9 mouse cellular contexts compared by ENCODE assay signal in genomic region chr13:44913560-44913959, GRCm38 (mm10).
DNase-seq lines count a peak whose midpoint lies in the region; ATAC-seq and TF ChIP-seq lines count a peak whose summit lies in the region.
"Had no signal": no experiment of that assay in that cellular context is flagged by ENCODE, and none has a peak within 500 bp of the region (broad histone marks: within the 10 kb centered on the region; RNA-seq: fewer than 3 reads in every experiment).

No protein-coding gene starts in this region.

- WGBS in cerebellum, adult 2 months: 49% methylated on average over 7 of the region's 7 CpGs
- 60% methylated on average over 7 of the region's 7 CpGs for WGBS in embryonic facial prominence, embryonic 15.5 days

- peaks cover 30% of the 10 kb centered on the region for H3K4me1 ChIP-seq in cerebellum, adult 2 months (ENCODE audit: control insufficient read depth, insufficient read depth, low read length)
- peaks cover 25% of the 10 kb centered on the region for H3K4me1 ChIP-seq in embryonic facial prominence, embryonic 15.5 days

- no peak for ATAC-seq in embryonic facial prominence, embryonic 15.5 days (ENCODE audit: insufficient number of reproducible peaks, low FRiP score, low TSS enrichment, low read depth)

- peak; percentile 52 for TF ChIP-seq CTCF in cerebellum, adult 2 months (IDR thresholded peaks at IDR 0.05; ENCODE audit: borderline replicate concordance, insufficient read depth, low read depth, low read length)
- peak; percentile 42 for TF ChIP-seq CTCF in layer of hippocampus, adult 2 months (conservative IDR thresholded peaks at IDR 0.05)

- peaks cover 77% of the 10 kb centered on the region for H3K36me3 ChIP-seq in embryonic facial prominence, embryonic 15.5 days

- no peak overlapping the region for H3K4me3 ChIP-seq in cerebellum, adult 2 months (replicated peaks; ENCODE audit: insufficient read depth, low read depth, low read length)
- H3K4me3 ChIP-seq in layer of hippocampus, adult 2 months: no peak overlapping the region
- no peak overlapping the region for H3K4me3 ChIP-seq in embryonic facial prominence, embryonic 15.5 days (replicated peaks)
- H3K4me3 ChIP-seq: midbrain, embryonic 12.5 days had no signal

- H3K4me2 ChIP-seq in embryonic facial prominence, embryonic 15.5 days (replicated peaks): no peak overlapping the region
- H3K4me2 ChIP-seq: midbrain, embryonic 12.5 days had no signal

- H3K9me3 ChIP-seq in embryonic facial prominence, embryonic 15.5 days (replicated peaks): no peaks in the 10 kb centered on the region
- H3K9me3 ChIP-seq: midbrain, embryonic 12.5 days had no signal

- no peak for TF ChIP-seq POLR2A in cerebellum, adult 2 months (IDR thresholded peaks at IDR 0.05; ENCODE audit: borderline replicate concordance, insufficient read depth, low read length)

- no peak overlapping the region for H3K9ac ChIP-seq in embryonic facial prominence, embryonic 15.5 days
- H3K9ac ChIP-seq: midbrain, embryonic 12.5 days had no signal

- H3K27ac ChIP-seq in cerebellum, adult 2 months (ENCODE audit: insufficient read depth, low read length): no peak overlapping the region
- H3K27ac ChIP-seq in layer of hippocampus, adult 2 months: no peak overlapping the region
- peak overlapping the region; percentile 48; the same call in 1 of the 2 replicates for H3K27ac ChIP-seq in embryonic facial prominence, embryonic 15.5 days (replicated peaks)
- H3K27ac ChIP-seq: midbrain, embryonic 12.5 days had no signal

- no peaks in the 10 kb centered on the region for H3K27me3 ChIP-seq in cerebellum, adult 2 months (ENCODE audit: control insufficient read depth, insufficient read depth, low read length)
- no peaks in the 10 kb centered on the region for H3K27me3 ChIP-seq in embryonic facial prominence, embryonic 15.5 days
- H3K27me3 ChIP-seq: midbrain, embryonic 12.5 days had no signal

- no peak for DNase-seq in cerebellum, adult 2 months
- DNase-seq in cerebellum, adult 11 months: no peak
- DNase-seq in layer of hippocampus, adult 2 months (ENCODE audit: low spot score in 2 of 2): no peak
- no peak for DNase-seq in layer of hippocampus, postnatal 14 days (ENCODE audit: low spot score in 2 of 2)
- peak; percentile 50 to 59 for DNase-seq in kidney, postnatal 4 days
- no peak for DNase-seq in c-Kit-positive CD71-positive TER-119-positive erythroid progenitor cells, embryonic 14.5 days (ENCODE audit: low spot score)
- no peak for DNase-seq in gastrocnemius, postnatal 4 days (ENCODE audit: low spot score in 2 of 2)

Comparison
In these comparisons a context has a peak if more than half of its experiments do, and no peak if none do; other contexts are left out.
1. DNase-seq: peak in kidney, postnatal 4 days (2 of 2); none in cerebellum, adult 2 months (0 of 2), cerebellum, adult 11 months (single experiment), layer of hippocampus, adult 2 months (0 of 2), layer of hippocampus, postnatal 14 days (0 of 2), c-Kit-positive CD71-positive TER-119-positive erythroid progenitor cells, embryonic 14.5 days (single experiment) and gastrocnemius, postnatal 4 days (0 of 2).